Mouse (Mus musculus): ENCODE measurements around the gene Npas3. TPM values are rescaled to one million over a fixed set of nuclear protein-coding genes. Genes with fewer than 3 reads are reported as not detected.

Gene Npas3
- polyA plus RNA-seq, 1 experiment: 0.01 TPM

DNA sequence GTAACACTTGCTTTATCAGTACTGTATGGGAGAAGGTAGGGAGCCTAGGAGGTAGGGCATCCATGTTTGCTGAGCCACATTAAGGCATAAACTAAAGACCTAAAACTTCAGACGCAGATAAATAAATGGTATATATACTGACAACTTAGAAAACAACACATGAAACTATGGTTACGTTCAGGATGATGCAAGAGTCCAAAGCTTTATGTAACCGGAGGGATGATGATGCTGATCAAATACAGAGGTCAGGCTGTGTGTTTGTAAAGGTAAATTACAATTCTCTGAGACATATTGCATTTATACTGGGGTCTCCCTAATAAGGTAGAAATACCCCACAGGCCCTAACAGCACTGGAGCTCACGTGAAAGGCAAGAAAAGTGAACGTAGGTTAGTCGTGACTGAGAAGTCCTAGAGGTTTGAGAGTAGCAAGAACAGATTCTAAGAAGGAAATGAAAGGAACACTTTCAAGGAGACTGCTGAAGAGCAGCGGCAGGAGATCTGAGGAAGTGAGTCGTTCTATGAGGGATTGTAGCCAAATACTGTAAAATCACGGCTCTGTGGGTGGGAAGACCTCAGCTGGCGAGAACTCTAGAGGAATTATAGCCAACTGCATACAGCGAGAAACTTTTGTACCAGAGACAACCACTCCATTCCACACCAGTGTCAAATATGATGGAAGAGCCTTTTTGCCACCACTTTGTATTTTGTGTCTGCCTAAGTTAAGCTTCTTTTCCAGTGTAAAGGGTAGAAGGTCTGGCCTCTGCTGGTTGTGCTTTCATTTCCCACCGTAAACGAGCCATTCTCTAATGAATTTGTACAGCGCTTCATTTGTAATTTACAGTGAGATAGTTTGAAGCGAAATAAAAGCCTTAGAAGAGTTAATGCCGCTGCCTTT is 49.7 kb downstream of the Npas3 start:
- H3K27me3 ChIP-seq (ENCODE audit: control insufficient read depth, insufficient read depth, insufficient read length): no peaks in the 10 kb centered on the region
- no peak overlapping the region for H3ac ChIP-seq (ENCODE audit: control insufficient read depth, insufficient read length, low read depth)
- H3K4me3 ChIP-seq (ENCODE audit: insufficient read depth, poor library complexity, severe bottlenecking): no peak overlapping the region
- no peaks in the 10 kb centered on the region for H3K36me3 ChIP-seq (ENCODE audit: control insufficient read depth, insufficient read depth)
- no peaks in the 10 kb centered on the region for H3K79me3 ChIP-seq (ENCODE audit: low read depth)
- TF ChIP-seq CEBPB (IDR thresholded peaks at IDR 0.05; ENCODE audit: low read depth) (peak; percentile 31), CTCF (IDR thresholded peaks at IDR 0.05; ENCODE audit: control insufficient read depth, insufficient read depth, insufficient read length) (no peak)
- H3K79me2 ChIP-seq (ENCODE audit: control insufficient read depth, insufficient read depth): no peaks in the 10 kb centered on the region

DNA sequence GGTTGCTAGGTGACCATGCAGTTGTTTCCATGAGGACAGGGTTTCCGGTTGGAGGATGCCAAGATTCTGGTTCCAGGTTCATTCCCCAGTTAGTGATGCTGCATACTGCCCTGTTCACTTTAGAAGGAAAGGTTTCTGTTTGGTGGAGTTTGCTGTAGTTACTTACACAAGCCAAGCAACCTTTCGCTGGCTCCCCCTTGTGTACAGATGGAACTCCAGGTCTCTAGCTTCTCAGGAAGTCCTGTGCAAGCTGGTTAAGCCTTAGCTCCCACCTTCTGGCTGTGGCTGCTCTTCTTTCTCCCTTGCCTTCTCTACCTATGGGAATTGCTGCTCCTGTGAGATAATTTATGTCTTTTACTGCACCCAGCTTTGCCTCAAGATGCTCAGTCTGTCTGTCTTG is 52.5 kb downstream of the Npas3 start:
- Histone ChIP-seq H3K27me3 (ENCODE audit: control insufficient read depth, insufficient read depth, insufficient read length) (no peaks in the 10 kb centered on the region), H3K36me3 (ENCODE audit: control insufficient read depth, insufficient read depth) (no peaks in the 10 kb centered on the region), H3ac (ENCODE audit: control insufficient read depth, insufficient read length, low read depth) (no peak overlapping the region), H3K4me3 (ENCODE audit: insufficient read depth, poor library complexity, severe bottlenecking) (no peak overlapping the region), H3K79me3 (ENCODE audit: low read depth) (no peaks in the 10 kb centered on the region), H3K79me2 (ENCODE audit: control insufficient read depth, insufficient read depth) (no peaks in the 10 kb centered on the region)
- TF ChIP-seq MYOD1 (IDR thresholded peaks at IDR 0.05; ENCODE audit: control insufficient read depth, insufficient read length, low read depth) (no peak), CTCF (IDR thresholded peaks at IDR 0.05; ENCODE audit: control insufficient read depth, insufficient read depth, insufficient read length) (peak; percentile 22)

DNA sequence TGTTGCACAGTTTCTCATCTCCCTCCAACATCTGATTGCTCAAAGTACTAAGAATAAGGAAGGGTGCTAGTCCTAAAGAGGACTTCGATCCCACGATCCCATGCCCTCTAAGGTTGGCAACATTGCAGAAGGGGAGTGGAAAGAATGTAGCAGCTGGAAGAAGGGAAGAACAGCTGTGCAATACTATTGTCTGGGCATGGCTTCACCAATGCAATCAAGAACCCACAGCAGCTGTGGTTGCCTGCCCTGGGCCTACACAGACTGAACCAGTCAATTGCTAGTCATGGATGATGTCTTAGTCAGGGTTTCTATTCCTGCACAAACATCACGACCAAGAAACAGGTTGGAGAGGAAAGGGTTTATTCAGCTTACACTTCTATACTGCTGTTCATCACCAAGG is 53.7 kb downstream of the Npas3 start:
- Histone ChIP-seq H3K4me3 (ENCODE audit: insufficient read depth, poor library complexity, severe bottlenecking) (no peak overlapping the region), H3K36me3 (ENCODE audit: control insufficient read depth, insufficient read depth) (no peaks in the 10 kb centered on the region), H3K79me2 (ENCODE audit: control insufficient read depth, insufficient read depth) (no peaks in the 10 kb centered on the region), H3ac (ENCODE audit: control insufficient read depth, insufficient read length, low read depth) (no peak overlapping the region), H3K79me3 (ENCODE audit: low read depth) (no peaks in the 10 kb centered on the region), H3K27me3 (ENCODE audit: control insufficient read depth, insufficient read depth, insufficient read length) (no peaks in the 10 kb centered on the region)
- TF ChIP-seq CEBPB (IDR thresholded peaks at IDR 0.05; ENCODE audit: low read depth): no peak
- no peak for TF ChIP-seq MYOG (IDR thresholded peaks at IDR 0.05; ENCODE audit: control insufficient read depth, extremely low read depth, insufficient read length)
- peak; percentile 63 for TF ChIP-seq MYOD1 (IDR thresholded peaks at IDR 0.05; ENCODE audit: control insufficient read depth, insufficient read length, low read depth)

DNA sequence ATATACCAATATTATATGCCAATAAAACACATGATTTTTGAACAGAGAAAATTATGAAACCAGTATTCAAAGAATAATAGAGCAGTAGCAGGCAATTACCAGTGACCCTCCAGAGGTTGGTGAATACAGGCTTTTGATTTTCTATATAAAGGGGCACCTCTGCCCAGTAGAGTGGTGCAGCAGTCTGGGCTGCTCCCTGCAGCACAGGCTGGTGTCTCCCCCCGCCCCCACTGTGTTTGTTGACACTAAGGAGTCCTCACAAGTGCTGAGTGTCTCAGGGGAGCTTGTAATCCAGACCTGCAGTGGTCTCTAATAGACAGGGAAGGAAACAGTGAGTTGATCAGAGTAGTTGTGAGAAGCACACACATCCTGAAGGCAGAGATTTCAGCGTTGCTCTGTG is 68.2 kb downstream of the Npas3 start:
- Histone ChIP-seq H3K79me3 (ENCODE audit: low read depth) (no peaks in the 10 kb centered on the region), H3K79me2 (ENCODE audit: control insufficient read depth, insufficient read depth) (no peaks in the 10 kb centered on the region), H3ac (ENCODE audit: control insufficient read depth, insufficient read length, low read depth) (no peak overlapping the region), H3K27me3 (ENCODE audit: control insufficient read depth, insufficient read depth, insufficient read length) (no peaks in the 10 kb centered on the region), H3K4me3 (ENCODE audit: insufficient read depth, poor library complexity, severe bottlenecking) (no peak overlapping the region), H3K36me3 (ENCODE audit: control insufficient read depth, insufficient read depth) (no peaks in the 10 kb centered on the region)
- TF ChIP-seq FOSL1 (IDR thresholded peaks at IDR 0.05; ENCODE audit: insufficient read depth, low read length, poor library complexity, severe bottlenecking) (no peak), MAX (IDR thresholded peaks at IDR 0.05) (no peak), CEBPB (IDR thresholded peaks at IDR 0.05; ENCODE audit: low read depth) (no peak), MYOG (IDR thresholded peaks at IDR 0.05; ENCODE audit: control insufficient read depth, extremely low read depth, insufficient read length) (no peak), MYOD1 (IDR thresholded peaks at IDR 0.05; ENCODE audit: control insufficient read depth, insufficient read length, low read depth) (no peak), USF1 (IDR thresholded peaks at IDR 0.05; ENCODE audit: low read depth) (no peak), CTCF (IDR thresholded peaks at IDR 0.05; ENCODE audit: control insufficient read depth, insufficient read depth, insufficient read length) (no peak)

DNA sequence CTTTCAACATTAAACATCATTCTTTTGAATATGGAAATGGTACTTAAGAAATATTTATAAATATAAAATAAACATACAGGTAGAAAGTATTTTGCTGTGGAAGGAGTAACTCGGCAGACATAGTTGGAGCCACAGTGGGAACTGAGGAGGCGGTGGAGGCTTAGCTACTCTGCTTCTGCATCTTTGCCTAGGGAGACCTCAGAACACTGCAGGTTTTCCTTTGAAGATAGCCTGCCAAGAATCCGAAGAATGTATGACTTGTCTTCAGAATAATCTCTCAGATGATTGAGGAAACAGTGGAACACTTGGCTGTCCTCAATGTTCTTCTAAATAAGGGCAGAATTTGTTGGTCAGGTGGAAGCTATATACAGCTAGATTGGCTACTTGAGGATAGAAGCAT is 69.3 kb downstream of the Npas3 start:
- Histone ChIP-seq H3K79me2 (ENCODE audit: control insufficient read depth, insufficient read depth) (no peaks in the 10 kb centered on the region), H3K36me3 (ENCODE audit: control insufficient read depth, insufficient read depth) (no peaks in the 10 kb centered on the region), H3K27me3 (ENCODE audit: control insufficient read depth, insufficient read depth, insufficient read length) (no peaks in the 10 kb centered on the region), H3ac (ENCODE audit: control insufficient read depth, insufficient read length, low read depth) (no peak overlapping the region), H3K79me3 (ENCODE audit: low read depth) (no peaks in the 10 kb centered on the region), H3K4me3 (ENCODE audit: insufficient read depth, poor library complexity, severe bottlenecking) (no peak overlapping the region)
- TF ChIP-seq MYOG (IDR thresholded peaks at IDR 0.05; ENCODE audit: control insufficient read depth, extremely low read depth, insufficient read length) (no peak), MYOD1 (IDR thresholded peaks at IDR 0.05; ENCODE audit: control insufficient read depth, insufficient read length, low read depth) (no peak), MAX (IDR thresholded peaks at IDR 0.05) (no peak), CTCF (IDR thresholded peaks at IDR 0.05; ENCODE audit: control insufficient read depth, insufficient read depth, insufficient read length) (no peak), CEBPB (IDR thresholded peaks at IDR 0.05; ENCODE audit: low read depth) (no peak), USF1 (IDR thresholded peaks at IDR 0.05; ENCODE audit: low read depth) (no peak), FOSL1 (IDR thresholded peaks at IDR 0.05; ENCODE audit: insufficient read depth, low read length, poor library complexity, severe bottlenecking) (no peak)

DNA sequence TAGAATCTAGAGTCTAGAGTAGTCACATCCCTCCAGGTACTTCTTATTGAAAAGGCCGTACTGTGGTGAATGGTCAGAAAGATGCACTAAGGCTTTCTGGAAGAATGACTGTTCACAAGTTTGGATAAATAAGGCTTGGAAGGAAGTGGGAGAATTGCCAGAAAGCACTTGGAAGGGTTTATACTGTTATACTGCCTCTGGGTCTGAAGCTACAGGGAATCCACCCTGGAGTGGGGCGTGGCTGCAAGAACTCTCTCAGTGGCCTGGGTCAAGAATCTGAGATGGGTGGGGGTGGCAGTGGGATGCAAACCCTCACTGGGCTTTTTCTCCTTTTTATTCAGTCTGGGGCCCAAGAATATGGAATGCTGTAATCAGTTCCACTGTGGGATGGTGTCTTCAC is 72.0 kb downstream of the Npas3 start:
- no peak for TF ChIP-seq CTCF (IDR thresholded peaks at IDR 0.05; ENCODE audit: control insufficient read depth, insufficient read depth, insufficient read length)
- no peak for TF ChIP-seq CEBPB (IDR thresholded peaks at IDR 0.05; ENCODE audit: low read depth)
- no peak for TF ChIP-seq MYOG (IDR thresholded peaks at IDR 0.05; ENCODE audit: control insufficient read depth, extremely low read depth, insufficient read length)
- no peak overlapping the region for H3ac ChIP-seq (ENCODE audit: control insufficient read depth, insufficient read length, low read depth)
- H3K4me3 ChIP-seq (ENCODE audit: insufficient read depth, poor library complexity, severe bottlenecking): no peak overlapping the region
- no peaks in the 10 kb centered on the region for H3K79me3 ChIP-seq (ENCODE audit: low read depth)
- no peaks in the 10 kb centered on the region for H3K27me3 ChIP-seq (ENCODE audit: control insufficient read depth, insufficient read depth, insufficient read length)
- no peaks in the 10 kb centered on the region for H3K36me3 ChIP-seq (ENCODE audit: control insufficient read depth, insufficient read depth)
- no peaks in the 10 kb centered on the region for H3K79me2 ChIP-seq (ENCODE audit: control insufficient read depth, insufficient read depth)

Data from C2C12 (cell line).